Mouse (Mus musculus): ENCODE results near the gene AB124611. TPM values are rescaled to one million over a fixed set of nuclear protein-coding genes. Genes with fewer than 3 reads are reported as not detected.
"Not testable (repeated sequence)": the region's sequence is repeated elsewhere in the genome, so short reads cannot be mapped to it uniquely, and the experiment has no call there.

Gene AB124611
- polyA plus RNA-seq, 1 experiment = not detected

GRCm38 (mm10) chr9:21511052-21511451, 14.9 kb upstream of the AB124611 start:
- Histone ChIP-seq H3K4me1 (ENCODE audit: control insufficient read depth, insufficient read depth, low read length) (peaks cover 8% of the 10 kb centered on the region), H3K4me3 (ENCODE audit: insufficient read depth, low read depth, low read length) (no peak overlapping the region), H3K27ac (ENCODE audit: insufficient read depth, low read depth, low read length) (no peak overlapping the region)
- 82% methylated on average over 9 of the region's 9 CpGs for WGBS
- TF ChIP-seq CTCF (IDR thresholded peaks at IDR 0.05; ENCODE audit: insufficient read depth, low read depth, low read length) (no peak), POLR2A (IDR thresholded peaks at IDR 0.05; ENCODE audit: insufficient read depth, low read depth, low read length) (no peak)

- WGBS = 99% methylated on average over 4 of the region's 4 CpGs
- no peak overlapping the region for H3K27ac ChIP-seq (ENCODE audit: insufficient read depth, low read depth, low read length)
- peaks cover 8% of the 10 kb centered on the region for H3K4me1 ChIP-seq (ENCODE audit: control insufficient read depth, insufficient read depth, low read length)
- no peak for TF ChIP-seq POLR2A (IDR thresholded peaks at IDR 0.05; ENCODE audit: insufficient read depth, low read depth, low read length)
- TF ChIP-seq CTCF (IDR thresholded peaks at IDR 0.05; ENCODE audit: insufficient read depth, low read depth, low read length) = no peak
- H3K4me3 ChIP-seq (ENCODE audit: insufficient read depth, low read depth, low read length) = no peak overlapping the region
Measured at GRCm38 (mm10) chr9:21513466-21513865, 12.5 kb upstream of the AB124611 start.

- H3K4me3 ChIP-seq (ENCODE audit: insufficient read depth, low read depth, low read length) = no peak overlapping the region
- no peak overlapping the region for H3K27ac ChIP-seq (ENCODE audit: insufficient read depth, low read depth, low read length)
- TF ChIP-seq POLR2A (IDR thresholded peaks at IDR 0.05; ENCODE audit: insufficient read depth, low read depth, low read length) (no peak), CTCF (IDR thresholded peaks at IDR 0.05; ENCODE audit: insufficient read depth, low read depth, low read length) (no peak)
- no peaks in the 10 kb centered on the region for H3K4me1 ChIP-seq (ENCODE audit: control insufficient read depth, insufficient read depth, low read length)
- WGBS = 87% methylated on average over 6 of the region's 6 CpGs
Measured at GRCm38 (mm10) chr9:21517947-21518495, 8.0 kb upstream of the AB124611 start.

- H3K4me1 ChIP-seq (ENCODE audit: control insufficient read depth, insufficient read depth, low read length); H3K27ac ChIP-seq (ENCODE audit: insufficient read depth, low read depth, low read length); H3K4me3 ChIP-seq (ENCODE audit: insufficient read depth, low read depth, low read length): not testable (repeated sequence)
- 86% methylated on average over 6 of the region's 6 CpGs for WGBS
Measured at GRCm38 (mm10) chr9:21518690-21519089, 7.3 kb upstream of the AB124611 start.

DNA sequence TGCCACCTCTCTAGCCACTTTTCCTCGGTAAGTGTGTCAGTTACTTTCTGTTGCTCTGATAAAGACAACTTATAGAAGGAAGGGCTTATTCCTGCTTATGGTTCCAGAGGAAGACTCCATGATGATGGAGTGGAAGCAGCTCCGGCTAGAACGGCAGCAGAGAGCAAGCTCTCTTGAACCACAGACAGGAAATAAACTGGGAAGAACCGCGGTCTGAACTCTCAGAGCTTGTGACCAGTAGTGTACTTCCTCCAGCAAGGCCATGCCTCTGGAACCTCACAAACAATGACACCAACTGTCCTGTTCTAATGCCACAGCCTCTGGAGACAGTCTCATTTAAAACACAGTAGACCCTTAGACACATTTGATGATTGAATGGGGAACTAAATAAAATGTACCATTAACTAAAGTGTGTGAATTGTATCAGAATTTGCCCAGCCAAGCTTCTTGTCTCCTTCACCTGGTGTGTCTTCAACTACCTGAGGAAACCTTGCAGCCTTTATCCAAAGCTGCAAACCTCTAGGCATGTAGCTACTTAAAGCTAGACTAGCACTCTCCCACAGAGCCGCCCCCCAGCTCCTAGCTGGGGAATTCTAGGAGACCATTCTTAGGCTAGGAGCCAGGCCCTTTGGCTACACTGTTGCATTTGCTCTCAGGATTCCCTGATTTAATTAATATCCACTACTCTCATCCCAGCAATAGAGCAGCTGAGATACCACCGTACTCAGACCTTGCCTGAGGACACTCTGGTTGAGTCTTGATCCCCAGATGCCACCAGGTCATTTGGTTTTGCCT, 637 bp upstream of the AB124611 start:
- 65% methylated on average over 7 of the region's 7 CpGs for WGBS
- Histone ChIP-seq H3K4me1 (ENCODE audit: control insufficient read depth, insufficient read depth, low read length) (peaks cover 5% of the 10 kb centered on the region; the same call in 1 of the 2 replicates), H3K4me3 (ENCODE audit: insufficient read depth, low read depth, low read length) (no peak overlapping the region), H3K27ac (ENCODE audit: insufficient read depth, low read depth, low read length) (no peak overlapping the region)
- TF ChIP-seq CTCF (IDR thresholded peaks at IDR 0.05; ENCODE audit: insufficient read depth, low read depth, low read length) = no peak
- TF ChIP-seq POLR2A (IDR thresholded peaks at IDR 0.05; ENCODE audit: insufficient read depth, low read depth, low read length) = no peak

- TF ChIP-seq POLR2A (IDR thresholded peaks at IDR 0.05; ENCODE audit: insufficient read depth, low read depth, low read length) (no peak), CTCF (IDR thresholded peaks at IDR 0.05; ENCODE audit: insufficient read depth, low read depth, low read length) (no peak)
- 85% methylated on average over 3 of the region's 3 CpGs for WGBS
Measured at GRCm38 (mm10) chr9:21526634-21526944, 613 bp downstream of the AB124611 start.

GRCm38 (mm10) chr9:21527100-21527801, 1.3 kb downstream of the AB124611 start:
- 98% methylated on average over 2 of the region's 2 CpGs for WGBS
- H3K4me3 ChIP-seq (ENCODE audit: insufficient read depth, low read depth, low read length) = no peak overlapping the region
- TF ChIP-seq POLR2A (IDR thresholded peaks at IDR 0.05; ENCODE audit: insufficient read depth, low read depth, low read length) = no peak
- no peak for TF ChIP-seq CTCF (IDR thresholded peaks at IDR 0.05; ENCODE audit: insufficient read depth, low read depth, low read length)
- H3K27ac ChIP-seq (ENCODE audit: insufficient read depth, low read depth, low read length) = no peak overlapping the region
- peaks cover 5% of the 10 kb centered on the region; the same call in 1 of the 2 replicates for H3K4me1 ChIP-seq (ENCODE audit: control insufficient read depth, insufficient read depth, low read length)

More at GRCm38 (mm10) chr9:21526634-21526944, 613 bp downstream of the AB124611 start:
- Histone ChIP-seq H3K4me1 (ENCODE audit: control insufficient read depth, insufficient read depth, low read length) (peaks cover 5% of the 10 kb centered on the region; the same call in 1 of the 2 replicates), H3K27ac (ENCODE audit: insufficient read depth, low read depth, low read length) (no peak overlapping the region), H3K4me3 (ENCODE audit: insufficient read depth, low read depth, low read length) (no peak overlapping the region)

DNA sequence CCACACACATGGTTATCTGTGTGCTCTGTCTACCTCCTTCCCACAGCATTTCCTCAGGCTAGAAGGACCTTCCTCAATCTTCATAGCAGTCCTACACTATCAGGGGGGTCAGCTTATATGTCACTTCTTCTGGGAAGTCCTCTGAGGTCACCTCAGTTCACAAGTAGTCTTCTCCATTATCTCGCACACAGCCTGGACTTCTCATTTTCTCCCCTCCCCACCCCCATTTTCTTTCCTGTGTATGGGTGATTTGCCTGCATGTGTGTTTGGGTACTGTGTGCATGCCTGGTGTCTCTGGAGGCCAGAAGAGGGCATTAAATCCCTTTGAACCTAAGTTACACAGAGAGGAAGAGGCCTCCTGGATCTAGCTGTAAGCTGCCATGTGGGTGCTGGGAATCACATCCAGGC, 1.9 kb downstream of the AB124611 start:
- Histone ChIP-seq H3K27ac (ENCODE audit: insufficient read depth, low read depth, low read length) (no peak overlapping the region), H3K4me3 (ENCODE audit: insufficient read depth, low read depth, low read length) (no peak overlapping the region), H3K4me1 (ENCODE audit: control insufficient read depth, insufficient read depth, low read length) (peaks cover 5% of the 10 kb centered on the region; the same call in 1 of the 2 replicates)
- WGBS = 74% methylated on average over 1 of the region's 1 CpGs
- TF ChIP-seq CTCF (IDR thresholded peaks at IDR 0.05; ENCODE audit: insufficient read depth, low read depth, low read length) (no peak), POLR2A (IDR thresholded peaks at IDR 0.05; ENCODE audit: insufficient read depth, low read depth, low read length) (no peak)

GRCm38 (mm10) chr9:21536501-21536900, 10.5 kb downstream of the AB124611 start:
- Histone ChIP-seq H3K4me1 (ENCODE audit: control insufficient read depth, insufficient read depth, low read length) (no peaks in the 10 kb centered on the region), H3K27ac (ENCODE audit: insufficient read depth, low read depth, low read length) (no peak overlapping the region), H3K4me3 (ENCODE audit: insufficient read depth, low read depth, low read length) (no peak overlapping the region)
- TF ChIP-seq POLR2A (IDR thresholded peaks at IDR 0.05; ENCODE audit: insufficient read depth, low read depth, low read length) (no peak), CTCF (IDR thresholded peaks at IDR 0.05; ENCODE audit: insufficient read depth, low read depth, low read length) (no peak)
- WGBS = 95% methylated on average over 14 of the region's 14 CpGs

Data from olfactory bulb, adult 2 months (tissue).